Mouse (Mus musculus): Measurements from ENCODE around the gene Gm5617.
A peak's percentile ranks its signal among the peaks of the same experiment; 100 is the strongest.
"Not testable (repeated sequence)": the region's sequence is repeated elsewhere in the genome, so short reads cannot be mapped to it uniquely, and the experiment has no call there.

The Gm5617 gene

GRCm38 (mm10) chr9:48494817-48495547 lies at the start of gene Gm5617, which contains the start of gene Rbm7:
Gm5617 (plus strand) TSS chr9:48495442.
Rbm7 (minus strand) TSS chr9:48495299.
- peak; percentile 97 for DNase-seq (ENCODE audit: low read depth)

DNA sequence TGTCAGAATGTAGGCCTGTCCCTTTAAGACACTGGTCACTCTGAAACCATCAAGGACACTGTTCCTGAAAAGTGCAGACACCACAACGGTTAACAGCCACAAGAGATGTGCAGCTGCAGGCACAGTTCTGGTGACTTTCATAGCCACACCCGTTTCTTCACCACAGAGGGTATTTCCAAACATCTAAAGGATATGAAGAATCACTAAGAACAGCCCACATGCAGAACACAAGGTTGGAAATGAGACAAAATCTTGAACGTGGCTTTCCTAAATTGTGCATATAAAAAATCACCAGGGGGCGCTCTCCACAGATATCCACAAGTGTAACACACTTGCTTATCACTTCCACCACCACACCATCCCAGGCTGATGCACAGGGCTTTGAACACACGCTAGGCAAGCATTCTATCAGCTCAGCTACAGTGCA lies 47.4 kb upstream of the Gm5617 start:
- DNase-seq (ENCODE audit: low read depth): peak; percentile 66

- DNase-seq (ENCODE audit: low read depth): no peak
These were observed 45.2 kb upstream of the Gm5617 start for GRCm38 (mm10) chr9:48450066-48450465.

DNA sequence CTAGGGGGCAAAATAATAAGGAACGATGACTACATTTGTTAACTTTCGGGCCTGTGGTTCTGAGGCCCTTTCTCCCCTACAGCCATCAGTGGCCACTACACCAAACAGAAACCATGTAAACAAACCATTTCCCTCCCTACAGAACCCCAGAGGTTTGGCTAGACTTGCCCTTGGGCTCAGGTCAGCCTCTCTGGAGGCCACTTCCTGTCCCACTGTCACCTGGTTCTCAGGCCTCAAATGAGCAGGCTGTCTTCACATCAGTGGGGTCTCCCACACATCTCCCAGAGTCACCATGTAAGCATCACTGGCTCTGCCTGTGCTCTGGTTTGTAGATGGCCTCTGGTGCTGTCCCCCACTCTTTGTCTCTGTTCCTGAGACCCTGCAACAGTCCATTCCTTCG lies 39.3 kb upstream of the Gm5617 start:
- DNase-seq (ENCODE audit: low read depth): no peak

DNA sequence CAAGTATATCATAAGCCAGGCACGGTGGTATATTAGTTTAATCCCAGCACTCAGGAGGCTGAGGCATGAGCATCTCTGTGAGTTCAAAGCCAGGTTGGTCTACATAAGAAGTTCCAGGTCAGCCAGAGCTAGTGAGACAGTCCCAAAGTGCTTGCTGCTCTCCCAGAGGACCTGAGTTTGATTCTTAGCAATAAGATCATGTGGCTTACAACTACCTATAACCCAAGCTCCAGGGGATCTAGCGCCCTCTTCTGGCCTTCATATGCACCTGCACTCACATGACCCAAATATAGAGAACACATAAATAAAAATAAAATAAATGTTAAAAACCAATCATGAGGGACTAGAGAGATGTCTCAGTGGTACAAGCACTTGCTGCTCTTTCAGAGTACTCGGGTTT lies 36.4 kb upstream of the Gm5617 start:
- peak; percentile 9 for DNase-seq (ENCODE audit: low read depth)

- no peak for DNase-seq (ENCODE audit: low read depth)
These were observed 35.9 kb upstream of the Gm5617 start for GRCm38 (mm10) chr9:48459391-48459790.

DNA sequence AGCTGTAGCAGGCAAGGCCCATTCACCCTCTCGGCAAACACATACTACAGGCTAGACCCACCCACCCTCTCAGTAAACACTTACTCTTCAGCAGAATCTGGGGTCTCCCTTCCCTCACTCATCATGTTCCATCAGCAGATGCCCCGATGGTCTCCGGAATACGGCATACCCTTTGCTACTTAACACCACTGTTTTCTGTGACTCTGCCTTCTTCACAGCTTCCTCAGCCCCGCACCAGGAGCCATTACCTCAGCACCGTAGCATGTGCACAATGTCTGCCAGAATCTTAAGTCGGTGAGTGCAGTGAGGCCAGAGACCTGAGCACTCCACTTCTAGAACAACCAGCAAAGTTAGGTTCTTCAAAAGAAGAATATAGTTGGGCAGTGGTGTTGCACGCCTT lies 34.5 kb upstream of the Gm5617 start:
- no peak for DNase-seq (ENCODE audit: low read depth)

DNA sequence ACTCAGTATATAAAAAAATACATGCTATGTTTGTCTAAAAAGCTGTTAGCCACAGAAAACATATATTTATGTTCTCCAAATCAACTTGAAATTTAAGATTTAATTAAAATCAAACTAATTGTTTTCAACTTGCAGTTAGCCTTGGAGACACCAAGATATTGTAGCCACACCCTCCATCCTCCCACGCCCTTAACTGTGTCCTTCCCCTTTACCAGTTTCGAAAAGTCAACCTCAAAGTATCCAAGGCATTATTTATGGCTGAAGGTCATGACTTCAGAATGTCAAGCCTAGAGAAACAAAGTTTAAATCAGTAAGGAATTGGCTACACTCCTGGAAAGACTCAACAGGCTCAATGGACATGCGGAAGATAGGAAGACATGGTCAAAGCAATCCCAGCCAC lies 33.7 kb upstream of the Gm5617 start:
- DNase-seq (ENCODE audit: low read depth): peak; percentile 3

- peak; percentile 25 for DNase-seq (ENCODE audit: low read depth)
These were observed 29.6 kb upstream of the Gm5617 start for GRCm38 (mm10) chr9:48465671-48466070.

- peak; percentile 78 for DNase-seq (ENCODE audit: low read depth)
These were observed 28.4 kb upstream of the Gm5617 start for GRCm38 (mm10) chr9:48466804-48467203.

- DNase-seq (ENCODE audit: low read depth): not testable (repeated sequence)
These were observed 27.8 kb upstream of the Gm5617 start for GRCm38 (mm10) chr9:48467471-48467870.

GRCm38 (mm10) chr9:48472441-48473025 lies 22.7 kb upstream of the Gm5617 start:
- DNase-seq (ENCODE audit: low read depth): no peak

DNA sequence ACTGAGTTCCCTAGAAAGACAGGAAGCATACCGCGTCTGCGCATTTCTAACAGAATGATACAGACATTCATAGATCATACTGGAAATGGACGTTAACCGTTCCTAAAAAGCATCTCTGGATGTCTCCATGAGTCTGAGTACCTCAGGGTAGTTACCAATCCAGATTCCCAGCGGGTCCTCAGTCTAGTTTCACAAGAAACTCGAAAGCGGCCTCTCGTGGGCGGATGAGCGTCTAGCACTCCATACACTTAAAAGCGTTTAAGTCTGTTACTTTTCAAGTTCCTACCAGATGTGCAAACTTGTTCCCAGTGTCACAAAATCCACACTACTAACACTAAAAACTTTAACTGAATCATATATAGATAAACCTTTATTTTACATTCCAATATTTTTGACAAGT lies 22.1 kb upstream of the Gm5617 start:
- no peak for DNase-seq (ENCODE audit: low read depth)

- DNase-seq (ENCODE audit: low read depth): no peak
These were observed 20.9 kb upstream of the Gm5617 start for GRCm38 (mm10) chr9:48474367-48474766.

GRCm38 (mm10) chr9:48476236-48477165 lies 18.7 kb upstream of the Gm5617 start:
- peak; percentile 7 for DNase-seq (ENCODE audit: low read depth)

DNA sequence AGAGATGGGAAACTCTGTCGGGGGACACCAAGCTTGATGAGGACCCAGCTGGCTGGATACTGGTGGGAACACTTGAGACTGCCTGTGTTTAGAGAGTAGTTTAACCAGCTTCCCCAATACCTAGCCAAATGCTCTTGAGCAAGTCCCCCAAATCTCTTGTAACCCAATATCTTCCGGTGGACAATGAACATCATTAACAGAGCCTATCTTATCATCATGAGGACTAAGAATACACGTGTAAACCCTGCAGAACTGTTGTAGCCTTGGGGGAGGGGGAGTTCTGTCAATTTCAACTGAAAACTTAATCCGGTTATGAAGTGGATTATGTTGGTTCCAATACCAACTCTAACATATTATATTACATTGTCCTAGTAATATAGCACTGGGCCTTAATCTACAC lies 16.4 kb upstream of the Gm5617 start:
- no peak for DNase-seq (ENCODE audit: low read depth)

DNA sequence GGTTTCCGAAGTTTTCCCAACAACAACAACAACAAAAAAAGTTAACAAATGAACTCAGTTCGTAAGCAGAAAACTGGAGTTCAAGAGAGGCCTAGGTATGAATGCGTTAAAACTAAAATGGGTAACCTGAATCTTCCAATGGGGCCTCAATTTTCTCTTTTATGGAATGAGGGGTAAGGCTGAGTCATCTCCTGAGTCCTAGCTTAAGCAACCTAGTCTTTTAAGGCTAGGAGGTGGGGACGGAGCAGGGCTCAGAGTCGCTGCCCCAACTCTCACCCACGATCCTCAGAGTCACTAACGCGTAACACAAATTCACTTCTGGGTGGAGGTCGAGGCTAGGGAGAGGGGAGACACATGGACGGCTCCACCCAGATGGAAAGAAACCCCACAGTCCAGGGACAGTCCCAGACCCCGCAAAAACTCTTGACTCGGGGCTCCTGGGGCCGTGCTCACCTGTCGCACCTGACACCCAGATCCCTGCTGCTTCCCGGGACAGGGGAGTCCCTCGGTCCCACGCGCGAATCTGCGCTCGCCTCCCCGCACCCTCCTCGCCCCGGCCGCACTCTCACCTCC lies 15.3 kb upstream of the Gm5617 start:
- peak; percentile 56 for DNase-seq (ENCODE audit: low read depth)

- DNase-seq (ENCODE audit: low read depth): peak; percentile 94
These were observed 14.6 kb upstream of the Gm5617 start, which contains the start of gene Rexo2 for GRCm38 (mm10) chr9:48480411-48481213. Rexo2 (minus strand) TSS chr9:48480623.

DNA sequence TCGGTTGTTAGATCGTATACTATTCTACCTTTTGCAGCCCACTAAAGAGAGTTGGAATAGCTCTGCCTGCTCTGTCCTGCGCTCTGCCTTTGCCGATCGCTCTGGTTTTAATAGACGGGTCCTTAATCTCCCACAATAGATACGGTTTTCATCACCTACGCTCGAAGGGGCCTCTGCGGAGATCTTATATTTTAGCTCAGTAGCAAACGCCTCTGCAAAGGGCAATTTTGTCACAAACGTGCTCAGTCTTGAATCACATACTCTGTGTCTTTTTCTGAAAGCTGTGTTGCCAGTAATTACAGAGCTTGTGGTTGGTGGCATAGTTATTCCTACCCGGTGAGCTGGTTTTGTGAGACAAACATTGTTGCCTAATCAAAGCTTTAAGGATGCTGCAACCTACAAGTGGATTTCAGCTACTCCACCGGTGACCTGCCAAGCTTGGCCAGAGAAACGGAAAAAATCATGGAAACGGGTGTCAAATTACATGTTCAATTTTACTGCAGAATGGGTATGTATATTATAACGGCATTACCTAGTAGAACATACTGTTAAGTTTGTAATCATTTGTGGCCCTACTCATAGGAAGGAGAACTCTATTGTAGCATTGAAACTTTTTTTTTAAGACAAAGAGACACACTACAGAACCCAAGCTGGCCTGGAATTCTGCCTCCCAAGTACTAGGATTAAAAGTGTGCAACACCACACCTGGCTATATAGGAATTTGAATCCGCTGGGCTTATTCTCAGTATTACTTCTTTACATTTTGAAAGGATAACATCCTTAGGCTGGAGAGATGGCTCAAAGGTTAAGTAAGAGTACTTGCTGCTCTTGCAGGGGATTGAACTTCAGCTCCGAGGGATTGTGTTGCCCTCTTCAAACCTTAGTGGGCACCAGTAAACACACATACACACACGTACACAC lies 13.8 kb upstream of the Gm5617 start:
- peak; percentile 80 for DNase-seq (ENCODE audit: low read depth)

- no peak for DNase-seq (ENCODE audit: low read depth)
These were observed 298 bp downstream of the Gm5617 start for GRCm38 (mm10) chr9:48495548-48495932.

Data from NIH3T3 (cell line).